Mouse (Mus musculus) kidney, adult 2 months (tissue): ENCODE measurements around the gene Myh7.

Source experiments
- CTCF ChIP-seq: fragments of 200-500 bp; conservative IDR thresholded peaks from 2 replicates; pipeline ENCODE4 v1.5.1; 2011; ENCODE audit warnings: low read depth, mild to moderate bottlenecking, control low read depth, low read length, moderate library complexity, mixed read lengths; ENCODE audit not compliant: insufficient read depth, insufficient read length
- POLR2A ChIP-seq: fragments of 200-500 bp; IDR thresholded peaks from one replicate; pipeline ENCODE4 v1.6.1; 2011; ENCODE audit warnings: low read depth, low read length, control low read depth

GRCm38 (mm10) chr14:54954474-54954873 is 40.0 kb downstream of the Myh7 start:
- TF ChIP-seq CTCF (no peak), POLR2A (no peak)
